Mouse (Mus musculus): ENCODE measurements around the gene Gab3.

- TF ChIP-seq CTCF (IDR thresholded peaks at IDR 0.05; ENCODE audit: low read depth, low read length) (no peak), POLR2A (IDR thresholded peaks at IDR 0.05; ENCODE audit: borderline replicate concordance, low read depth, low read length) (no peak)
These were observed 13.5 kb upstream of the Gab3 start for GRCm38 (mm10) chrX:75098799-75099198.

Measured in bone marrow macrophage, adult 2 months (primary cell).